Mouse (Mus musculus): ENCODE measurements at regions not wholly inside any gene's neighbourhood (a gene's known extent, or its start where the extent isn't known, plus 50 kb on each side); places are given as distances from the start of the nearest gene placed in this dataset.
A peak's percentile ranks its signal among the peaks of the same experiment; 100 is the strongest.

- DNase-seq (ENCODE audit: low spot score in 2 of 2), result peak in 1 of 2 experiments; percentile 46
These were observed 184.9 kb upstream of the Npy start for GRCm38 (mm10) chr6:49637654-49638053.

GRCm38 (mm10) chr6:49641256-49641655, 181.3 kb upstream of the Npy start:
- no peak for DNase-seq (ENCODE audit: low spot score in 2 of 2)

DNA sequence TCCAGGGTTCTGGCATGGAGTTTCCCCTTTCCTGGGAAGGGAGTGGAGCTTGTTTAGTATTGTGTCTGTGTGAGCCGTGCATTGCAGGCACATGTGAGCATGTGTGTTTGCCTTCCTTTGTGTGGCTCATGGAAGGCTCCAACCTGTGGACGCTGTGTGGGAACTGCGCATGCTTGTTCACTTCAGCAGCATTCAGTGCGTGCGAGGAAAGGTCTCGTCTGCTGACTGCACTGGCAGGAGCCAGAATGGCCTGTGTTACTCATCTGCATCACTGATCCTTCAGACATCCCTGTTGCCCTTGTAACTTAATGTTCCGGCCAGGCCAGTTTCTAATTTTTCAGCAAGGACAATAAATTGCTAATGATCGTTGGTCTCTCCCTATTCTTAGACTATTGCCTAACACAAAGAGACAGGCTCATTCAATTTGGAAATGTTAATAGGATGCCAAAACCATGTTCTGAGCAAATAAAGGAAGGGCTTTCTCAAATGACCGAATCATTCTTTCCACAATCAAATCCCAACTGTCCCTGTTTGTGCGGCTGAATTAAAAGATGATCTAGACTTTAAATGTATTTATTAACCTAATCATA, 167.9 kb upstream of the Npy start:
- no peak for DNase-seq (ENCODE audit: low spot score in 2 of 2)

DNA sequence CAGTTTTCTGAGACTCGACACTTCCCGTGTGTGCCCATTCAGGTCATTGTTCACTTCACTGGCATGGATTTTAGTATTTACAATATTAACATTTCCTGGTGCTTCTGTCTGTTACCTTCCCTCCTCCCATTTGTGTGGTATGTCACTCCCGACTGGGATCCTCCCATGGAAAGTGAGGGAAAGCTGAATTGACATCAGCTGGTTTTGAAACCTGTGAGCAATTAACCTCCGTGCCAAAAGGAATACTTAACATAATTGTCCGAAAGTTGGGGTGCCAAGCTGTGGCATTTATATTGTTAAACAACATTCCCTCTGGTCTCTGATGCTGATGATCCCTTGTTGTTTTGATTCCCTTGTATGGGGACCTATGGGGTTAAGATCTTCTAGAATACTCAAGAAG, 167.3 kb upstream of the Npy start:
- DNase-seq (ENCODE audit: low spot score in 2 of 2), result no peak

DNA sequence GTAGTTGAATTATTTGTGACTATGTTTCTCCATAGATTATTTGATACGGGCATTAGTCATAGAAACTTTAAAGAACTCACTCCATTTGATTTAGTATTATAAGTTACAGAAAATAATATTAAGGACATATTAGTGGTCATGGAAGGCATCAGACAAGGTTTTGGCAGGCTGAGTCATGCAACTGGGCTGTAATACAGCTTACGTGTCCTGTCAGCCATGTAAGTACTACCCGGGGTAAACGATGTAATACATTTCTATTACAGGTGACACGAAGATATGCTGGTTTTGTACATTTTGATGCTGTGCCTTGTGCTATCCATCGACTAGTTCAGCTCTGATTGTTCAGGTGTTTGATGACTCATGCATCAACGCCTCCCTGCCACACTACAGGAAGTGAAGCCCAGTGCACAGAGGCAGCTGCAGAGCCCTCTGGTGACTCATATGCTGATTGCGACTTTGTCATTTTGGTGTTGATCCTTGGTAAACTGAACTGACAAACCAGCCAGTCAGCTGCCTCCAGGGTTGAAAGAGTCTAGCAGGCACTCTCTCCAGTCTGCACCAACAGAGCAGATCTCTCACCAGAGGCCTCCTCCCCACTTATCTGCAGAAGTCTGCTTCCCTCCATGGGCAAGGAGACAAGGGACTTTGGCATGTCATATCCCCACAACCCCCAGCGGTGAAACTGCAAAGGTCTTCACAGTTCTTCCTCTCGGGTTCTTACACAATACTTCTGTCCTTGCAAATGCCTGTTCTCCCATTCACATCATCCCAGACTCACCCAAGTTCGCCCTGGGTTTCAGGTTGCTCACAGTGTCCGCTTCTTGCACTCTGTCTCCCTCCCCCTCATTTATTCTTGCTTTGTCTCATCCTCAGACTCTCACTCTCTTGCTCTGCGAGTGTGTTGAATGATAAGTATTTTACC, 165.9 kb upstream of the Npy start:
- DNase-seq (ENCODE audit: low spot score in 2 of 2), result no peak

DNA sequence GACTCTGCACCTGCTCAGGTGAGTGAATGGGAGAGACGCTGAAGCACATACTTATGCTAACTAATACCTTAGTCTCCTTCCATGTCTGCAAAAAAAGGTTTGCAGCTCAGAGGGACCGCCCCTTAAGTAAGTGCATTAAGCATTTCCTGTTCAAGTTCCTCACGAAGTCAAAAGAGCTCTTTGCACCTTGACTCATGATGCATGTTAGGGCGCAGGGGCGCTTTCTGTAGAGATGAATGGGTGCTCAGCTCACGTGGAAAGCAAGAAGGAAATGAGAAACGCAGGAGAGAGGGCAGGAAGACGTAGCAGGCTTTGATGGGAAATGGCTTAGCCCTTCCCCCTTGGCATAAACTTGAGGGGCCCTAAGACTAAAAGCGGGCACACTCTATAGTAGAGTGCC, 164.5 kb upstream of the Npy start:
- no peak for DNase-seq (ENCODE audit: low spot score in 2 of 2)

- no peak for DNase-seq (ENCODE audit: low spot score in 2 of 2)
These were observed 151.5 kb upstream of the Npy start for GRCm38 (mm10) chr6:49670991-49671390.

DNA sequence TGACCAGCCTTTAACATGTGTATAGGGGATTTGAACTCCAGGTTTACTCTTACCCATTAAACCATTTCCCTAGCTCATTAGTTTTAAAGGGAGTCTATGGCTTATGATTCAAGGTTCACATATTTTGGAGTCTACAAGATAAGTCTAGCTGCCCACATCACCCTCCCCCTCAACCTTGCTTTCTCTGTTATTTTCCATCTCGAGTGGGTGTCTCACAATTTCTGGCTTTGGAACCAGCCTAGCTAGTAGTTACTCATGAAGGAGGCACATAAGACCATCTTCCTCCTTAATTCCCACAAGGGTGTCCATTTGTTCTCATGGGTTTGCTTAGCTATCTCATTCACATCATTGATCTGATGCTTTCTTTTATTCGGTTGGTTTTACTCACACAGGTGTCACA, 150.6 kb upstream of the Npy start:
- no peak for DNase-seq (ENCODE audit: low spot score in 2 of 2)

- DNase-seq (ENCODE audit: low spot score in 2 of 2), result no peak
These were observed 135.7 kb upstream of the Npy start for GRCm38 (mm10) chr6:49686776-49687175.

DNA sequence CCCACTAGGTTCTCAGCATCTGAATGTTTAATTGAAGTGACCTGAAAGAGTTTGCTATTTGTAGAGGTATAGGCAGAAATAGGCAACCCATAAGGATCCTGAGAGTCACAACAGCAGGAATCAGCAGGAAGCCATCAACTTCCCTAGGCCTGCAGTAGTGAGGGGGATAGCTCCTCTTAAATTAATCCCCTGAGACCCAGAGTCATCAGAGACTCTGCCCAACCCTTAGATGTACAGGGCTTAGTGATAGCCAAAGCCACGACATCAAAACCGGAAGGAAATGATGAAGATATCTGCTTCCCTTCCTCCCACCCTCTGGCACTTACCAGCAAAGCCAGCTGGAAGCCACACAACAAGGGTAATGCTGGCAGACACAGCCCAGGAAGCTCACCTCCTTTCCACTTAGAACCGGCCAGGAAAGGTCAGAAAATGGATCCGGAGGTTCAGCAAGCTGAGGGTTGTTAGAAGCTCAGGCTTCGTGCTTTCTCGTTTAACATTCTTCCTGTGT, 130.4 kb upstream of the Npy start:
- DNase-seq (ENCODE audit: low spot score in 2 of 2), result no peak

DNA sequence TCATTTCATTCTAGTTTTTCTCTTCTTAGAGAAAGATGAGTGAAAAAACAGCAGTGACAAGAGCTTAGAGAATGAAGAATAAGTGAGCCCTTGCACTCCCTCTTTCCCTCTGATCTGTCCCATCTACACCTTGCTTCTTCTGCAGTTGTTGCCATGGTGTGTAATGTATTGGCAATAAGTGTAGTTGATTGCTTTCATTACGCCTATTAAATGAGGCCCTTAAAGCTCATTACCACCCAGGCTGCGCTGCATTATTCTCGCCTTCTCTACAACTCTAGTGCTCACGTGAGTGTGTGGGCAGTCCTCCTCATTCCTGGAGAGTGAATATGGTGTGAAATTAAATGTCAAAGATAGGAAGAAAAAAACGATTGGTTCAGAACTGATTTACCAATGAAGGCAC, 127.7 kb upstream of the Npy start:
- DNase-seq (ENCODE audit: low spot score in 2 of 2), result no peak

GRCm38 (mm10) chr6:49696990-49697389, 125.5 kb upstream of the Npy start:
- no peak for DNase-seq (ENCODE audit: low spot score in 2 of 2)

- no peak for DNase-seq (ENCODE audit: low spot score in 2 of 2)
These were observed 121.1 kb upstream of the Npy start for GRCm38 (mm10) chr6:49701453-49701852.

GRCm38 (mm10) chr6:49712980-49713379, 109.5 kb upstream of the Npy start:
- no peak for DNase-seq (ENCODE audit: low spot score in 2 of 2)

- no peak for DNase-seq (ENCODE audit: low spot score in 2 of 2)
These were observed 106.0 kb upstream of the Npy start for GRCm38 (mm10) chr6:49716520-49716919.

DNA sequence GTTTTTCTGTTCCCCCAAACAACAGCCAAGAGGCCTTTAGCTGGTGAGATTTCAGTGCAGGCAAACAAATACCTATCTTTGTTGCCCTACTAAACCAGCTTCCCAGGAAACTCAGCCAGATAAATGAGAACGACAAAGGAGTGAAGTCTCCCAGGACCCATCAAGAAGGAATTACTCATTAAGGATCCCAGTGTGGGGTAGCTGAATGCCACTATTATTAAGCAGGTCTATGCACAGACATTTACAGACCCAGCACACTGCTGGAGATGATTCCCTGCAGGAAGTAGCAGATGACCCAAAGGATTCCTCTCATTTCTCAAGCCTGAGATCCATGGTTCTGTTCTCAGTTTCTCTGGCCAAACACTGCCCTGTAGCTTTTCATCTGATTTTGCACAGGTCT, 105.6 kb upstream of the Npy start:
- no peak for DNase-seq (ENCODE audit: low spot score in 2 of 2)

GRCm38 (mm10) chr6:49733191-49733590, 89.3 kb upstream of the Npy start:
- no peak for DNase-seq (ENCODE audit: low spot score in 2 of 2)

DNA sequence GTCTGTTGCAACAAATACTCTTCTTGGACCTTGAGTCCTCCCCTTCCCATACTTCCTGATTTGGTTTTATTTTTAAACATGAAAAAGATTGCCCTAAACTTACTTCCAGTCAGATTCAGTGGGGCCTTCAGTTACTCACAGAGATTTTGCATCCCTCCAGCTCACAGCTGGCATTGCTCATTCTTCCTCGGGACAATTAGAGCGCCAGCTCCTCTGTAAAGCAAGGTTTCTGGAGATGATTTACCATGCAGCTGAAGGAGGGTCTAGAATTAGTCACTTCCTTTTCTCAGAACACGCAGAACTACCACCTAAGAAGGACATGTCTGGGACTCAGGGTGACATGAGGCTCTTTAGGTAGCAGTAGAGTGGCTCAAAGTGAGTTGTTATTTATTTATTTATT, 79.4 kb upstream of the Npy start:
- DNase-seq (ENCODE audit: low spot score in 2 of 2), result no peak

DNA sequence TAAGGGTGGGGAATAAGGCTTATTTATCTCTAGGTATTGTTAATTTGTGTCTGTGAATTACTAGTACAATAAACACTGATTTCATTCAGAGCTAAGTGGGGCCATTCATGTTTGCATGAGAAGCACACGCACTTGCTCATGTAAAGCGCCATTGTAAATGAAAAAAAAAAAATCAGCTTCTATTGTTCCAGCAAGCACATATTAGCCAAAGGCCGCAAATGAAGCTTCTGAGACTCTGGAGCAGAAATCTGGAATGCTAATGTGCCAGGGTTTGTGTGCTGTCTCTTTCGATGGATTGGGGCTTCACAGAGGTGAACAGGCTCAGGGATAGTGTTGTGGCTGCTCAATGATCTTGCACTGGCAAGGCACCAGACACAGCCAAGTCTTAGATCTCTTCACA, 77.2 kb upstream of the Npy start:
- DNase-seq (ENCODE audit: low spot score in 2 of 2), result no peak

- no peak for DNase-seq (ENCODE audit: low spot score in 2 of 2)
These were observed 72.0 kb upstream of the Npy start for GRCm38 (mm10) chr6:49750544-49750943.

DNA sequence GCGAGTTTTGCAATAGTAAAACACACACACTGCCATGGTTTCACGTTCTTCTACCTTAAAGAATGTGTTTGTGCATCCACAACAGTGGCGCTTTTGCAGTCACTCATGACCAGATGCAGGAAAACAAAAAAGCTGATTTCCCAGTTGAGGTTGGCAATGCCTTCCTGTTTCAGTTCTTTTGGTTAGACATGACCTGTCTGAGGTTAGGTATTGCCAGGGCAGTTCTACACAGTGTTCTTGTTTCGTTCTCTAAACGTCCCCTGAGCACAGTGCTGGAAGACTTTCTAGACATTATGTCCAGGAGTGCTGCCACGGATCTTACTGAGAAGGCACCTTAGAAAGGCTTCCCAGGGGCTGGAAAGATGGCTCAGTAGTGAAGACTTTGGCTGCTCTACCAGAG, 62.9 kb upstream of the Npy start:
- DNase-seq (ENCODE audit: low spot score in 2 of 2), result no peak

DNA sequence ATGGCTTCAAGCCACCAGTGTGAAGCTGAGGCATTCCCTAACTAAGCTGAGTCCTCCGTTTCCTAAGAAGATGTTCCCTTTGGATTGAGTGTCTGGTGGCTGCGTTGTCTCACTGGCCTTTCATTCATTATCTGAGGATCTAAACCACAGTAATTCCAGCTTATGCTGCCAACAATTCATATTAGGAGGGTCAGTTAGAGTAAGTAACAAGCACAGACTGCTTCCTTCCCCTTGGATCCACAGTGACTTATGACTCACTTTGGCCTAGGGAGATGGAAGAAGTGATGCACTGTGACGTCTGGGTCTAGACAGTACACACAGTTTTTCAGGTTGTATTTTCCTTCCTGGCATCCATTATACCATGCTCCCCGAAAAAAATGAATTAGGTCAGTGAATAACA, 57.8 kb upstream of the Npy start:
- DNase-seq (ENCODE audit: low spot score in 2 of 2), result no peak
